Mouse (Mus musculus): ENCODE measurements around the gene Hoxc4. TPM values are rescaled to one million over a fixed set of nuclear protein-coding genes. Genes with fewer than 3 reads are reported as not detected.

The Hoxc4 gene
- total and polyA plus RNA-seq, 2 experiments from 2014 or later: not detected

- Histone ChIP-seq H3K27me3 (ENCODE audit: control insufficient read depth, insufficient read depth, low read length) (peaks cover 92% of the 10 kb centered on the region), H3K4me3 (ENCODE audit: low read depth, low read length) (no peak overlapping the region), H3K4me1 (ENCODE audit: control insufficient read depth, insufficient read depth) (peaks cover 18% of the 10 kb centered on the region), H3K36me3 (replicated peaks; ENCODE audit: control insufficient read depth, insufficient read depth, low read length) (no peaks in the 10 kb centered on the region), H3K9ac (replicated peaks; ENCODE audit: low read depth, low read length) (no peak overlapping the region), H3K9me3 (replicated peaks; ENCODE audit: control insufficient read depth, low read length) (no peaks in the 10 kb centered on the region), H3K4me2 (ENCODE audit: low read depth, low read length) (no peak overlapping the region), H3K27ac (ENCODE audit: low read depth) (no peak overlapping the region)
- DNase-seq (ENCODE audit: low spot score) (no peak), ATAC-seq (ENCODE audit: insufficient read depth, low read depth) (no peak)
- TF ChIP-seq EP300 (IDR thresholded peaks at IDR 0.05; ENCODE audit: low read depth) (no peak), CTCF (IDR thresholded peaks at IDR 0.05; ENCODE audit: low read depth) (no peak)
- 25% methylated on average over 1 of the region's 1 CpGs for WGBS
Measured at GRCm38 (mm10) chr15:103084944-103085343, 66.2 kb downstream of the Hoxc4 start.

- Histone ChIP-seq H3K36me3 (replicated peaks; ENCODE audit: control insufficient read depth, insufficient read depth, low read length) (no peaks in the 10 kb centered on the region), H3K9me3 (replicated peaks; ENCODE audit: control insufficient read depth, low read length) (no peaks in the 10 kb centered on the region), H3K9ac (replicated peaks; ENCODE audit: low read depth, low read length) (no peak overlapping the region), H3K27me3 (ENCODE audit: control insufficient read depth, insufficient read depth, low read length) (peaks cover 96% of the 10 kb centered on the region), H3K4me1 (ENCODE audit: control insufficient read depth, insufficient read depth) (peaks cover 18% of the 10 kb centered on the region), H3K27ac (ENCODE audit: low read depth) (no peak overlapping the region), H3K4me3 (ENCODE audit: low read depth, low read length) (peak overlapping the region; percentile 31), H3K4me2 (ENCODE audit: low read depth, low read length) (peak overlapping the region; percentile 46)
- ATAC-seq (ENCODE audit: insufficient read depth, low read depth) (no peak), DNase-seq (ENCODE audit: low spot score) (no peak)
- WGBS: 2% methylated on average over 61 of the region's 61 CpGs
- TF ChIP-seq EP300 (IDR thresholded peaks at IDR 0.05; ENCODE audit: low read depth) (no peak), CTCF (IDR thresholded peaks at IDR 0.05; ENCODE audit: low read depth) (no peak)
Measured at GRCm38 (mm10) chr15:103085831-103086671, 67.3 kb downstream of the Hoxc4 start.

MicroRNAs encoded within 50 kb of the gene (microRNA counts, 519-probe panel; counts per million panel counts)
- microRNA mmu-miR-615-3p (not detected), microRNA mmu-miR-615-5p (not detected)

Small RNAs within 50 kb of the gene (microRNA-seq; reads per million reads assigned to microRNA genes)
- 0.71 reads per million for gene Mir196a-2
- gene Mir615: 4.6 reads per million, percentile 20 among the genes with 10 or more reads in this experiment

Other genes starting within 250 kb of the Hoxc4 start
- not detected in 2 replicates for gene Hoxc13, start 97.8 kb upstream of the Hoxc4 start, total RNA-seq (2014; rRNA removed; ENCODE audit: low replicate concordance)
- not detected in 2 replicates for gene Hoxc13, start 97.8 kb upstream of the Hoxc4 start, polyA plus RNA-seq (2015; fragmentation: Nextera tagmentation; extraction: Ambion mirVana)
- gene Hoxc12, start 82.2 kb upstream of the Hoxc4 start, total RNA-seq (2014; rRNA removed; ENCODE audit: low replicate concordance): not detected in 2 replicates
- not detected in 2 replicates for gene Hoxc12, start 82.2 kb upstream of the Hoxc4 start, polyA plus RNA-seq (2015; fragmentation: Nextera tagmentation; extraction: Ambion mirVana)
- not detected in 2 replicates for gene Hoxc11, start 64.5 kb upstream of the Hoxc4 start, total RNA-seq (2014; rRNA removed; ENCODE audit: low replicate concordance)
- not detected in 2 replicates for gene Hoxc11, start 64.5 kb upstream of the Hoxc4 start, polyA plus RNA-seq (2015; fragmentation: Nextera tagmentation; extraction: Ambion mirVana)
- not detected in 2 replicates for gene Hoxc10, start 52.1 kb upstream of the Hoxc4 start, total RNA-seq (2014; rRNA removed; ENCODE audit: low replicate concordance)
- not detected in 2 replicates for gene Hoxc10, start 52.1 kb upstream of the Hoxc4 start, polyA plus RNA-seq (2015; fragmentation: Nextera tagmentation; extraction: Ambion mirVana)
- gene Hoxc5, start 51.5 kb upstream of the Hoxc4 start, total RNA-seq (2014; rRNA removed; ENCODE audit: low replicate concordance): 0.15 TPM in 1 of 2 replicates, not detected in the other
- not detected in 2 replicates for gene Hoxc5, start 51.5 kb upstream of the Hoxc4 start, polyA plus RNA-seq (2015; fragmentation: Nextera tagmentation; extraction: Ambion mirVana)
- not detected in 2 replicates for gene Hoxc9, start 42.5 kb upstream of the Hoxc4 start, total RNA-seq (2014; rRNA removed; ENCODE audit: low replicate concordance)
- not detected in 2 replicates for gene Hoxc9, start 42.5 kb upstream of the Hoxc4 start, polyA plus RNA-seq (2015; fragmentation: Nextera tagmentation; extraction: Ambion mirVana)
- gene Hoxc8, start 28.3 kb upstream of the Hoxc4 start, total RNA-seq (2014; rRNA removed; ENCODE audit: low replicate concordance): not detected in 2 replicates
- not detected in 2 replicates for gene Hoxc8, start 28.3 kb upstream of the Hoxc4 start, polyA plus RNA-seq (2015; fragmentation: Nextera tagmentation; extraction: Ambion mirVana)
- gene Hoxc6, start 20.7 kb upstream of the Hoxc4 start, total RNA-seq (2014; rRNA removed; ENCODE audit: low replicate concordance): not detected in 2 replicates
- gene Hoxc6, start 20.7 kb upstream of the Hoxc4 start, polyA plus RNA-seq (2015; fragmentation: Nextera tagmentation; extraction: Ambion mirVana): 0.12 TPM in 1 of 2 replicates, not detected in the other
- 15.7 and 18.2 TPM in 2 replicates for gene Smug1, start 148.2 kb downstream of the Hoxc4 start, total RNA-seq (2014; rRNA removed; ENCODE audit: low replicate concordance)
- 10.0 and 10.1 TPM in 2 replicates for gene Smug1, start 148.2 kb downstream of the Hoxc4 start, polyA plus RNA-seq (2015; fragmentation: Nextera tagmentation; extraction: Ambion mirVana)
- gene Cbx5, start 220.9 kb downstream of the Hoxc4 start, total RNA-seq (2014; rRNA removed; ENCODE audit: low replicate concordance): 54.1 and 81.6 TPM in 2 replicates
- 41.5 and 42.1 TPM in 2 replicates for gene Cbx5, start 220.9 kb downstream of the Hoxc4 start, polyA plus RNA-seq (2015; fragmentation: Nextera tagmentation; extraction: Ambion mirVana)
- gene Hnrnpa1, start 221.5 kb downstream of the Hoxc4 start, total RNA-seq (2014; rRNA removed; ENCODE audit: low replicate concordance): 37.0 and 88.5 TPM in 2 replicates
- 260 and 284 TPM in 2 replicates for gene Hnrnpa1, start 221.5 kb downstream of the Hoxc4 start, polyA plus RNA-seq (2015; fragmentation: Nextera tagmentation; extraction: Ambion mirVana)
- gene Nfe2, start 239.5 kb downstream of the Hoxc4 start, total RNA-seq (2014; rRNA removed; ENCODE audit: low replicate concordance): 1.9 and 2.5 TPM in 2 replicates
- 0.93 and 1.2 TPM in 2 replicates for gene Nfe2, start 239.5 kb downstream of the Hoxc4 start, polyA plus RNA-seq (2015; fragmentation: Nextera tagmentation; extraction: Ambion mirVana)